Mouse (Mus musculus): ENCODE data around the gene Plekhg5. TPM values are rescaled to one million over a fixed set of nuclear protein-coding genes. Genes with fewer than 3 reads are reported as not detected.
A peak's percentile ranks its signal among the peaks of the same experiment; 100 is the strongest.

Gene Plekhg5
- polyA plus RNA-seq, 3 experiments from 2014 or later, result 2.5 to 3.7 (median 2.9) TPM

GRCm38 (mm10) chr4:152097911-152098799 lies 25.9 kb downstream of the Plekhg5 start:
- no peak for ATAC-seq

GRCm38 (mm10) chr4:152100541-152100940 lies 28.2 kb downstream of the Plekhg5 start:
- ATAC-seq, result no peak

GRCm38 (mm10) chr4:152101081-152101653 lies 28.9 kb downstream of the Plekhg5 start:
- ATAC-seq, result no peak

GRCm38 (mm10) chr4:152101921-152102320 lies 29.6 kb downstream of the Plekhg5 start:
- no peak for ATAC-seq

- ATAC-seq, result peak; percentile 92
Observed at GRCm38 (mm10) chr4:152103025-152103424, 30.7 kb downstream of the Plekhg5 start.

- ATAC-seq, result no peak
Observed at GRCm38 (mm10) chr4:152106746-152107145, 34.4 kb downstream of the Plekhg5 start.

GRCm38 (mm10) chr4:152107493-152107892 lies 35.2 kb downstream of the Plekhg5 start:
- ATAC-seq, result no peak

GRCm38 (mm10) chr4:152107971-152108509 lies 35.7 kb downstream of the Plekhg5 start:
- no peak for ATAC-seq

GRCm38 (mm10) chr4:152108673-152109072 lies 36.4 kb downstream of the Plekhg5 start:
- no peak for ATAC-seq

GRCm38 (mm10) chr4:152109509-152109908 lies 37.2 kb downstream of the Plekhg5 start:
- ATAC-seq, result no peak

GRCm38 (mm10) chr4:152110689-152111088 lies 38.4 kb downstream of the Plekhg5 start:
- ATAC-seq, result no peak

- ATAC-seq, result no peak
Observed at GRCm38 (mm10) chr4:152112329-152112728, 40.0 kb downstream of the Plekhg5 start.

- ATAC-seq, result no peak
Observed at GRCm38 (mm10) chr4:152114080-152114479, 41.8 kb downstream of the Plekhg5 start.

GRCm38 (mm10) chr4:152115921-152116612 lies 43.8 kb downstream of the Plekhg5 start, which contains the start of gene Tnfrsf25:
Gene Tnfrsf25 (plus strand): TSS chr4:152115934.
- ATAC-seq, result peak; percentile 54

- no peak for ATAC-seq
Observed at GRCm38 (mm10) chr4:152117538-152117937, 45.2 kb downstream of the Plekhg5 start.

GRCm38 (mm10) chr4:152119396-152120292 lies 47.3 kb downstream of the Plekhg5 start:
- ATAC-seq, result no peak

GRCm38 (mm10) chr4:152120311-152121182 lies 48.2 kb downstream of the Plekhg5 start:
- ATAC-seq, result peak; percentile 70

- no peak for ATAC-seq
Observed at GRCm38 (mm10) chr4:152121183-152121505, 48.8 kb downstream of the Plekhg5 start.

- ATAC-seq, result no peak
Observed at GRCm38 (mm10) chr4:152124361-152124961, 52.2 kb downstream of the Plekhg5 start.
